Mouse (Mus musculus) left cerebral cortex, adult 6 months (tissue): ENCODE data around the gene Exoc3l4. TPM values are rescaled to one million over a fixed set of nuclear protein-coding genes. Genes with fewer than 3 reads are reported as not detected.

Experiments
- long read RNA-seq, 2 experiments: library from polyadenylated mRNA; unstranded; transcript quantifications; one replicate each; pipeline ENCODE4 v2.0.0; 2019 to 2020
- polyA plus RNA-seq: library from polyadenylated mRNA; unstranded; fragments of <200 nt; fragmentation: Nextera tagmentation; gene quantifications from 2 replicates; pipeline ENCODE4 v1.2.3, GENCODE M21; 2021

The Exoc3l4 gene
- polyA plus RNA-seq, result 2.9 and 3.2 TPM in 2 replicates
- long read RNA-seq, experiment 1, partial matches to known transcripts, result 0 of 7 reads
- long read RNA-seq, experiment 1, other reads (novel, unspliced or antisense), result 4 of 7 reads
- long read RNA-seq, experiment 2, partial matches to known transcripts, result 2 of 3 reads
- long read RNA-seq, experiment 2, other reads (novel, unspliced or antisense), result 1 of 3 reads

DNA sequence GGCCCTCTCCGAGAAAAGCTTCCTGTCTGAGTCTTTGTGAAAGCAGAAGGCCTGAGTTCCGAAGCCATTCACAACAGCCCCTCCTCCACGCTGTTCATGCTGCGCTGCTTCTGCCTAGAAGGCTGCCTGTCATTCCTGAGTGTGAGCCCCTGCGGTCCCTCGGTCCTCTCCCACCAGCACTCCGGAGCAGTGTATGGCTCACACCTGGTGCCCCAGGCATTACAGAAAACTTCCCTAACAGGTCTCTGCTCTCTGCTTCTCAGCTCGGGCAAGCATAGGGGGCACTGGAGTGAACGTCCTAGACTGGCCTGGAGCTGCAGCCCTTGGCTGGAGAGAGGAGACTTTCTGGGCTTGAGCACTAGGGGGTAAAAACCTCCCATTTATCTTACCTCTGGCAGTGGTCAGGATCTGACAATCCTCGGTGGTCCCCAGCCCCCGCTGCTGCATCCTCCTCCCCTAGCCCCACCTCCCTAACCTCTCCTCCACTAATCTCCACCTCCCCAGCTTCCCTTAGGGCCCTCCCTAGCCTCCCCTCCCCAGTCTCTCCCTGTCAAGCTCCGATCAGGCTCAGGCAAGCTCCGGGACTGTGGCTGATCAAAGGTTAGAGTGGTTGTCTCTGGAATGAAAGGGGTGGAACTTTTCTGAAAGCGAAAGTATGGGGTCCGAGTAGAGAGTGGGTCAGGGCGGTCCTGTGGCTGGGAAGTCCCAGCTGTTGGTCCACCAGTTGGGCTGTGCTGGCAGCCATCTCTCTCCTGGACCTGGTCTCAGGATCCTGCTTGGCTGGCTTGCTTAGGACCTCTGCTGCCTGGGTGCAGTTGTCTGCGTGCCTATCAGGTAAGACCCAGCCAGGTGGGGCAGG is at the start of gene Exoc3l4:
Gene Exoc3l4 (plus strand): TSS at position 97 of the 859 bp plus-strand sequence.

DNA sequence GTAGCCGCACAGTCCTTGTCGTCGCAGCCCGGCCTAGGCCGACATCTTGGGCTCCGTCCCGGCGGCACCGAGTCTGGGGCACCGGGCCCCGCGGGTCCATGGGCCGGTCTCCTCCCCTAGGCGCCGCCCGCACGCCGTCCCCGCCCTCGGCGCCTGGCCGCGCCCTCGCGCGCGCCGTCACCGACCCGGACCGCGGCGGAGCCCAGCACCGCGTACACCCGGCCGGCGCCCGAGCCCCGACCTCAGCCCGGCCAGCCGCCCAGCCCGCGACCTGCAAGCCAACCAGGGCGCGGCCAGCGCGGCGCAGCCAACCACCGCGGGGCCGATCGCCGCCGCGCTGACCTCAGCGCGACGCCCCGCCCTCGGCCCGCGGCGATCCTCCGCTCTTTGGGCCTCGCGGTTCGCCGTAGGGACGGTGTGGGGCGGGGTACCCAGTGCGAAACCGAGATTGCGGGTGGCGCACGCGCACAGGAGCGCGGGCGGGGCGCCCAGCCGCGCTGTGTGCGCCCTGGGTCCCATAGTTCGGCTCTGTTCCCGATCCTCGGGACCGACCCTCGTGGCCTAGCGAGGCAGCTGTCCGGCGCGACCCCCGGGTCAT is 39.3 kb upstream of the Exoc3l4 start, which contains the start of gene Cdc42bpb:
Gene Cdc42bpb (minus strand): TSS at position 343 of the 598 bp plus-strand sequence.

DNA sequence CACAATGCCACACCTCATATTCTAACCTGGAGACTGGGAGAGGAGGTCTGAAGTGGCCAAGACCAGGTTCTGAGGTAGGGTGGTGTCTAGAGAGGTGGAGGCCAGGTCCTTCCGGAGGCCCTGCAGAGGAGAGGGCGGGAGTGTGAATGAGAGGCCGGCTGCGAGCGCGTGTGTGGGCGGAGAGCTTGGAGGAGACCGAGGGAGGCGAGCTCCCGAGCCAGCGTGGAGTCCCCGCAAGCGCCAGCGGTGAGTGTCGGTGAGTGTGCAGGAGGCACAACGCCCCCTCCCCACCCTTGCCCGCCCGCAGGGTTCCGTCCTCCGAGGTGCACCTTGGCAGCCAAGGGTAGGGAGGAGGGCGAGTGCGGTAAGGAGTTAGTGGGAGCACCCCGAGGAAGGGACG is 10.2 kb upstream of the Exoc3l4 start, which contains the start of gene Lbhd2:
Gene Lbhd2 (plus strand): TSS at position 188 of the 400 bp plus-strand sequence.

DNA sequence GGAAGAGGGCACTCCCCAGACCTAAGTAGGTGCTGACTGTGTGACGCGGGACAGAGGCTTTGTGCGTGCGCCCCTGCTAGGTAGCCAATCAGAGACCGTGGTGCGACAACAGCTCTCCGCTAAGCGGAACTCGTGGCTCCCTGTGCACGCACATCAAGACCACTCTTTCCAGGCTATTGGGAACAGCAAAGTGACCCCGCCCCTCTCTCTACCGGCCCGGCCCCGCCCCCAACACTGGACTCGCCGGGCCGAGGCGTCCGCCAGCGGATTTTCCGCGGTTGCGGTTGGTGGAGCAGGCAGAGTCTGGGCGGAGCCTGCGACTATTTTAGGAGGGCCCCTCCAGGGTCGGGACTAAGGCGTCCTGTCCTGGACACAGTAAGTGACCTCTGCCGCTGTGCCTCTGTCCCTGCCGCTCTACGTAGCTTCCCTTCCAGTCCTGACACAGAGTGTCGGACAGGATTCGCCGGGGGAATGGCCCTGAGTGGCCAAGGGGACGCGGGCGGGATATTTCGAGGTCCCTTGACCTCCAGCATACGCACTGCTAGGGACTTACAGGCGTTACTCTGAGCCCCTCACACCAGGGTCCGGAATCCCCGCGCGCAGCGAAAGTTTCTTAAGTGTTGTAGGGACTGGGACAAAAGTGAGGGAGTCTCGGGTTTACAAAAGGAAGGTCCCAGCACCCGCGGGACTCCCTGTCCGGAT is 25.6 kb downstream of the Exoc3l4 start, which contains the start of gene Tnfaip2:
Gene Tnfaip2 (plus strand): TSS at position 161 of the 702 bp plus-strand sequence.

Other genes with a start within 250 kb of the Exoc3l4 start
- not detected in 2 replicates for gene 4930595D18Rik, start 232.5 kb upstream of the Exoc3l4 start, polyA plus RNA-seq
- 22.5 and 29.8 TPM in 2 replicates for gene Amn, start 145.9 kb upstream of the Exoc3l4 start, polyA plus RNA-seq
- 25.6 and 28.3 TPM in 2 replicates for gene Cdc42bpb, start 39.3 kb upstream of the Exoc3l4 start, polyA plus RNA-seq
- gene Lbhd2, start 10.2 kb upstream of the Exoc3l4 start, polyA plus RNA-seq, result 3.7 and 5.8 TPM in 2 replicates
- 3.6 and 3.7 TPM in 2 replicates for gene Tnfaip2, start 25.5 kb downstream of the Exoc3l4 start, polyA plus RNA-seq
- gene Gm266, start 68.8 kb downstream of the Exoc3l4 start, polyA plus RNA-seq, result 3.4 and 3.5 TPM in 2 replicates
- 364 and 515 TPM in 2 replicates for gene Eif5, start 121.0 kb downstream of the Exoc3l4 start, polyA plus RNA-seq
- 11.8 and 14.0 TPM in 2 replicates for gene Mark3, start 157.5 kb downstream of the Exoc3l4 start, polyA plus RNA-seq